Mouse (Mus musculus) midbrain, embryonic 10.5 days (tissue): ENCODE data around the gene Alg10b. TPM values are rescaled to one million over a fixed set of nuclear protein-coding genes. Genes with fewer than 3 reads are reported as not detected.
"Not testable (repeated sequence)": the region's sequence is repeated elsewhere in the genome, so short reads cannot be mapped to it uniquely, and the experiment has no call there.

Experiments
- DNase-seq: peaks from one replicate; pipeline ENCODE4 v3.0.0-alpha.2; 2017; ENCODE audit warnings: low spot score
- H3K27ac ChIP-seq: fragments of 300-500 bp; sonication (generic); replicated peaks from 2 replicates; pipeline ENCODE4 v1.5.1; 2016; ENCODE audit warnings: mild to moderate bottlenecking
- H3K27me3 ChIP-seq: fragments of 300-500 bp; sonication (generic); 2 replicates; pipeline ENCODE4 v1.6.1; 2016; ENCODE audit warnings: low read depth, mild to moderate bottlenecking; ENCODE audit not compliant: poor library complexity, severe bottlenecking
- H3K36me3 ChIP-seq: fragments of 300-500 bp; sonication (generic); 2 replicates; pipeline ENCODE4 v1.6.1; 2016; ENCODE audit warnings: mild to moderate bottlenecking, moderate library complexity
- H3K4me1 ChIP-seq: fragments of 300-500 bp; sonication (generic); 2 replicates; pipeline ENCODE4 v1.6.1; 2016
- H3K4me3 ChIP-seq: fragments of 300-500 bp; sonication (generic); 2 replicates; pipeline ENCODE4 v1.5.1; 2016; ENCODE audit warnings: mild to moderate bottlenecking, moderate library complexity
- H3K9me3 ChIP-seq: fragments of 300-500 bp; sonication (generic); replicated peaks from 2 replicates; pipeline ENCODE4 v1.6.1; 2016; ENCODE audit warnings: mild to moderate bottlenecking
- WGBS: fragments of 180-500 bp; shearing (Covaris S2); methylation state at CpG from one replicate; pipeline ENCODE4 v1.1.7; 2016; 5-methylcytosine and 5-hydroxymethylcytosine counted together
- polyA plus RNA-seq: library from polyadenylated mRNA; unstranded; fragments of >200 nt; fragmentation: Nextera tagmentation; extraction: Ambion mirVana; gene quantifications from 2 replicates; pipeline ENCODE4 v1.2.1, GENCODE M21; 2016

Gene Alg10b
- 35.8 and 38.5 TPM in 2 replicates for polyA plus RNA-seq

DNA sequence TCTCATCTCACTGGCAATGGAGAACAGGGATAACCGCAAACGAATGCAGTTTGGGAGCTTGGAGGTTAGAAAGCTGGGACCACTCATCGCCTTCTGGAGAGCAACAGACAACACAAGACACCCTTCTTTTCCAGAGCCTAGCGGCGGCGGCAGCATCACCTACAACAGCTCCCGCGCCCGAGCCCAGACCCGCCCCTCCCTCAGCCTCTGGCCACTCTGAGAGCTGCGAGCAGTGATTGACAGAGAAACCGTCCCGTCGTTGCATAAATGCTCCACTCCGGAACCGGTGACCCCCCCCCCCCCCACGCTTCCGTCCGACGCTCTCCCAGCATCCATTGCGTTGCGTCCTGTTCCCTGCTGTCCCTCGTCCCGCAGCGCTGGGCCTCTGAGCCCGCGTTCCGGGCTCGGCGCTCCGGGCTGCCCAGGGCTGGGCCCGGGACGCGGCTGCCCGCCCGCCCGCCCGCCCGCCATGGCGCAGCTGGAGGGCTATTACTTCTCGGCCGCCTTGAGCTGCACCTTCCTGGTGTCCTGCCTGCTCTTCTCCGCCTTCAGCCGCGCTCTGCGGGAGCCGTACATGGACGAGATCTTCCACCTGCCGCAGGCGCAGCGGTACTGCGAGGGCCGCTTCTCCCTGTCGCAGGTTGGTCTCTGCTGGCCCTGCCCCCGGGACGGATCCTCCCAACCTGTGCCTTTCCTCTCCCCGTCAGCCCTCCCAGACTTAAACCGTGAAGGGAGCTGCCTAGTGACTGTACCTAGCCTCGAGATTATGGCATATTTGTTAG is at the start of gene Alg10b:
Gene Alg10b, plus strand, starts transcription at position 343 of the 782 bp plus-strand sequence.
- Histone ChIP-seq H3K9me3 (no peaks in the 10 kb centered on the region), H3K4me1 (peaks cover 22% of the 10 kb centered on the region), H3K4me3 (peak within 1 kb of the TSS; percentile 88), H3K27ac (peak within 1 kb of the TSS; percentile 93), H3K36me3 (peaks cover 35% of the 10 kb centered on the region), H3K27me3 (no peaks in the 10 kb centered on the region)
- peak; percentile 95 for DNase-seq
- under 1% methylated on average over 59 of the region's 59 CpGs for WGBS

DNA sequence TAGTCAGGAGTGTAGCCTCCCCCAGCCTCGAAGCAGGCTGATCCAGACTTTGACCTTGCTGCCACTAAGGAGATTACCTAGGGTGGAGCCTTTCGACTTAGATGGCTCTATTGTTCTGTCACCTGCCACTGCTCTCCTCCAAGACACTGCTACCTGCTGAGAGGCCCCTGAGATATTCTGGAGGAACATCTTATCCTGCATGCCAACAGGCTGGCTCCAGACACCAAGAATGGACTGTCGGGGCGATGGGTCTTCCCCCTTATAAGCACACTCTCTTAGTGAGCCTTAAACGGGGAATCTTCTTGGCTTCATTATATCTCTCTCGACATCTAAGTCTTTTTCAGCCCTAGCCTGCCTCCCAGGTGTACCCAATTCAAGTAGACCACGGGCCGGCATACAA is 41.0 kb upstream of the Alg10b start:
- not testable (repeated sequence) for H3K9me3 ChIP-seq, H3K27me3 ChIP-seq, H3K27ac ChIP-seq, H3K36me3 ChIP-seq, H3K4me3 ChIP-seq, H3K4me1 ChIP-seq, DNase-seq
- WGBS, result 69% methylated on average over 8 of the region's 8 CpGs

DNA sequence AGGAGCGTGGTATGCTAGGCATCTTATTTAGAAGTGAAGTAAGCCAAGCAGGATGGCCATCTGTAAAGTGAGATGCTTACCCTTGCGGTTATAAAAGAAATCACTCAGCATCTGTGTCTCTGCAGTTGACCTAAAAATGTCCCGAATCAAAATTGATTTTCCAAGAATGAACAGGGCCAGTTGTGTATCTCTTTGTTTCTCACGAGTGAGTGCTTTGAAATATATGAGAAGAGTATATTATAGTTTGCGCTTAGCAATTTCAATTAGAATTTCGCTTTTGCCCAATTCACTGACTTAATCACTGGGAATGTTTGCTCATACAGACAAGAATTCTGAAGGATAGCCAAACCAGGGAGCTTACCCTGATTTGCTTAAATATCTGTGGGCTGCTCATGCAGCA is 40.6 kb upstream of the Alg10b start:
- no peaks in the 10 kb centered on the region for H3K4me1 ChIP-seq
- DNase-seq, result no peak
- no peaks in the 10 kb centered on the region for H3K9me3 ChIP-seq
- H3K36me3 ChIP-seq, result no peaks in the 10 kb centered on the region
- H3K27ac ChIP-seq, result no peak overlapping the region
- 93% methylated on average over 6 of the region's 6 CpGs for WGBS
- no peaks in the 10 kb centered on the region for H3K27me3 ChIP-seq
- H3K4me3 ChIP-seq, result no peak overlapping the region

DNA sequence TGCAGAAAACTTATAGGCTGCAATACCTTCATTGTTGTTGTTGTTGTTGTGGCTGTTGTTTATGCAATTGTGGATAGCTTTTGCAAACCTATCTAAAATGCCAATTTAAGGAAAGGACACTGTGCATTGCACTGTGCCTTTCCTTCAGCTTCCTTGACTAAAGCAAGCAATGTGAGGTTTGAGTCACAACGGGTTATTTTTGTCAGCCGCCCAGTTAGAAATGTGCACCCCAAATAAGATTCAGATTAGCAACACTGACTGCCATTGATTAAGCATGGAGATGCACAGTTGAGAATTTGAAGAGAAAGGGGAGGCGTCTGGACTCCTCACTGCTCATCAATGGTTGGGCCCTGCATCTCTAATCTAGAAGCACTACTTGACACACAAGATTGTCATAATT is 39.4 kb upstream of the Alg10b start:
- Histone ChIP-seq H3K36me3 (no peaks in the 10 kb centered on the region), H3K4me3 (no peak overlapping the region), H3K4me1 (no peaks in the 10 kb centered on the region), H3K9me3 (no peaks in the 10 kb centered on the region), H3K27ac (no peak overlapping the region), H3K27me3 (no peaks in the 10 kb centered on the region)
- 95% methylated on average over 3 of the region's 3 CpGs for WGBS
- no peak for DNase-seq

DNA sequence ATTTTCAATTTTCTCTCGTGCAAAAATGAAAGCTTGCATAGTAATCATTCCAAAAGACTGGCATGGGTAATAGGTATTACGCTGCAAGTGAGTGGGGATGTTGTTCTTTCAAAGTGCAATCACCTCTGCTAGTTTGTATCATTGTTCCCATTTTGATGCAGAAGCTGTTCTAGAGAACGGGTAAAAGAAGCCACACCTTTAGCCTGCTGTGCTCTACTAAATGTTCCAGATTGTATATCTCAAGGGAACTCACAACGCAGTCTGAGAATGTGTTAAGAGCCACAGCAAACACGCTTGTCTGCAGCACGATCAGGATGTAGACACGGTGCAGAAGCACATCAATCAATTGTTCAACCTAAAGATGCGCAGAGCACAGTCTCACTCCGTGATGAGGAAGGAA is 34.6 kb upstream of the Alg10b start:
- no peak overlapping the region for H3K27ac ChIP-seq
- no peak overlapping the region for H3K4me3 ChIP-seq
- H3K9me3 ChIP-seq, result no peaks in the 10 kb centered on the region
- no peaks in the 10 kb centered on the region for H3K4me1 ChIP-seq
- no peak for DNase-seq
- no peaks in the 10 kb centered on the region for H3K27me3 ChIP-seq
- 90% methylated on average over 9 of the region's 9 CpGs for WGBS
- no peaks in the 10 kb centered on the region for H3K36me3 ChIP-seq

DNA sequence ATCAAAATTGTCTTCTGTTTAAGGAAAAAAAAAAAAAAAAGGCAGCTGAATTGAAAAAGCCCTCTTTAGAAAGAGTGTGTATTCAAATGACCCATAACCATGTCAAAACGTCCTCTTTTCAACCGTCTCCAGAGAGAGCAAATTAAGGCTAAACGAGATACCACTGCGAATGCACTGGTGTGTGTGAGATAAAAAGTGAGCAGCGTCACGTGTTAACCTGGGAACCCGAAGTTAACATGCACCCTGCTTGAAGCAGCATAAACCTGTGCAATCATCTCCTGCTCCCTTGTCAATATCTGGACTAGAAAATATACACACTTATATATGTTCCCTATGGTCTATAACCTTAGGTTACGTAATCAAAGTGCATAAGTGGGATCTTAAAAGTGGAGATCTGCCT is 10.2 kb upstream of the Alg10b start:
- Histone ChIP-seq H3K27me3 (no peaks in the 10 kb centered on the region), H3K36me3 (no peaks in the 10 kb centered on the region), H3K4me1 (no peaks in the 10 kb centered on the region), H3K9me3 (no peaks in the 10 kb centered on the region), H3K27ac (no peak overlapping the region), H3K4me3 (no peak overlapping the region)
- DNase-seq, result peak; percentile 0
- 88% methylated on average over 8 of the region's 8 CpGs for WGBS

DNA sequence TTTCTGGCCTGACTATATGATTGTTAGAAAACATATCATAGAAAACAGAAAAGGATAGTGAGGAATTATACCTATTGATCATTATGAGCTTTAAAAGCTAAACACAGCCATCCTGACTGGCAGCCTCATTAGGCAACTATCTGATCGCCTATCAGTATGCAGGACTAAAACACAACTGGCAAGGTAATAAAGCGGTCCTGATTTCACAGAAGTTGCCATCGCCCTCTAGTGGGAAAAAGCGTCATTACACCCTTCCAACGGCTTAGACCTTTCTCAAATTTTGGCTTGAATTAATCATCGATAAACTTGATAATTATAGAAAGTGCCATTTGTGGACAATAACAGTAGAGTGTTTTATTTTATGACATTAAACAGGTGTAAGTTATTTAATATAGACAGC is 9.2 kb upstream of the Alg10b start:
- DNase-seq, result peak; percentile 45
- Histone ChIP-seq H3K36me3 (no peaks in the 10 kb centered on the region), H3K9me3 (no peaks in the 10 kb centered on the region), H3K27ac (no peak overlapping the region), H3K4me1 (no peaks in the 10 kb centered on the region), H3K27me3 (no peaks in the 10 kb centered on the region), H3K4me3 (no peak overlapping the region)
- WGBS, result 22% methylated on average over 6 of the region's 6 CpGs

DNA sequence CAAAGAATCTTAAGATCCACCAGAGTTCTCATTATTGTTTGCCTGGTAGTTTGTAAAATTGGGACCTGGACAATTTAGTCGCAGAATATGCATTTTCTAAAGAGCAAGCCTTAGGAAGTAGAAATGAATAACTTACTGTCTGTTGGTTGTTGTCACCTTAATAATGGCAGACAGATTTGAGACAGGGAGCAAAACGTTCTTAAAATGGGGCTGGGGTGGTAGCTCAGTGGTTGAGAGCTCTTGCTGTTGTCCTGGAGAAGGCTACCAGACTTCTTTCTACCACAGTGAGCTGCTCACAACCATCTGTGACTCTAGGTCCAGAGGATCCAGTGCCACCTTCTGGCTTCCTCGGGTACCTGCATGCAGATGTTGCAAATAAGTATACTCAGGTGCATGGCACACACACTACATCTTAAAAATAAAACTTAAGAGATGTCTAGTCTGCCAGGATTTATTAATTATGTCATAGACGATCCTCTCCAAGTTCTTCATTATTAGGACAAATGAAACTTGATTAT is 1.0 kb downstream of the Alg10b start:
- peaks cover 22% of the 10 kb centered on the region for H3K4me1 ChIP-seq
- no peaks in the 10 kb centered on the region for H3K9me3 ChIP-seq
- H3K36me3 ChIP-seq, result peaks cover 44% of the 10 kb centered on the region
- no peaks in the 10 kb centered on the region for H3K27me3 ChIP-seq
- peak overlapping the region; percentile 93 for H3K27ac ChIP-seq
- peak overlapping the region; percentile 88 for H3K4me3 ChIP-seq
- DNase-seq, result peak; percentile 38
- 67% methylated on average over 4 of the region's 4 CpGs for WGBS

DNA sequence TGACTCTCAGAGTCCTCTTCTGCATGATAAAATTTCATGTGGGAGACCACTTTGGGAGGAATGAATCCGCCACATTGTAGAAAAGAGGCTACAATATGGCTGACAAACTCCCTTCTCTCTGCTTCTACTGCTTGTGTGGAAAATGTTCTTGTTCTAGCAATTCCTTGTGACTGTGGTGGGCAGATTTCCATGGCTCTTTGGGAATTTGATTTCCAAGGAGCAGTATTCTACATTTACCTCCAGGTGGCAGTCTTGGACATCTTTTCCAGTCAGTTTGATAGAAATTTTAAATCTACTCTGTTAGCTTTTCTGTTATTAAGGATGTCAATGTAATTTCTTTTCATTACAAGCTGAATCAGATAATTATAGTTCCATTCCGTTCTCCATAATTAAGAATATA is 13.5 kb downstream of the Alg10b start:
- Histone ChIP-seq H3K36me3 (peaks cover 19% of the 10 kb centered on the region), H3K4me1 (no peaks in the 10 kb centered on the region), H3K27me3 (no peaks in the 10 kb centered on the region), H3K4me3 (no peak overlapping the region), H3K9me3 (no peaks in the 10 kb centered on the region), H3K27ac (no peak overlapping the region)
- WGBS, result 45% methylated on average over 2 of the region's 2 CpGs
- no peak for DNase-seq

DNA sequence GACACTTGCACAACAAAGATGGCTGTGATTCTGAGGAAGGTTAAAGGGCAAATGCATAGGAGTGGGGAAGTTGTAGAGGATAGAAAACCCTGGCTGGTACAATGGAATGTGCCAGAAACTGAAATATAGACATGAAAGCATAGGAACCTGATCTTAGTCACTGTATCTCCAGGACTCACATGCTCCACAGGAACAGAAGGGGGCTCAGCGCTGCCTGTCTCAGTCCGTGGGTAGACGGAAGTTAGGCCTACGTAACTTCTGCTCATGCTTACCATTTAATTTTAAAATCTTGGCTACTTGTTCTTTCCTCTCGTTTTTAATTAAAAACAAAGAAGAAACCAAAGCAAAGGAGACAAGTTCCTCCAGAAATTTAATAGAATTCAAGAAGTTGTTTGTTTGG is 20.0 kb downstream of the Alg10b start:
- no peaks in the 10 kb centered on the region for H3K36me3 ChIP-seq
- no peaks in the 10 kb centered on the region for H3K4me1 ChIP-seq
- 87% methylated on average over 5 of the region's 5 CpGs for WGBS
- no peaks in the 10 kb centered on the region for H3K27me3 ChIP-seq
- no peak overlapping the region for H3K27ac ChIP-seq
- H3K4me3 ChIP-seq, result no peak overlapping the region
- DNase-seq, result no peak
- H3K9me3 ChIP-seq, result no peaks in the 10 kb centered on the region

DNA sequence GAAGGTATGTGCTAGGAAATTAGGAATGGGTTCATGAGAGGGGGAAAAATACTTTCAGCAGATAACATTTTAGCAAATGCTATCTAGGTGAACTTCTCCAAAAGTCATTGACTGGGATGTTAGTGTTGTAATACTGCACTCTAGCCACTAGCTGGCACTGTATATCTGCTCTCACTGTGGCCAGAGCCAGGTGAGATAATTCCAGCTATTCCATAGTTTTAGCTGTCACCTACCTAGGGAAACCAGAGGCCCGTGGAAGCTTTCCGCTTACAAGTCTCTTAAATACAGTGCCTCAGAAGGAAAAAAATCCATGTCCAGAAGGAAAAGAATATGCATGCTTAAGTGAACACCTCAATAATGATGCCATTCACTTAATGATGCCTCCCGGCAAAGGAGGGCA is 25.6 kb downstream of the Alg10b start:
- H3K4me1 ChIP-seq, result no peaks in the 10 kb centered on the region
- 53% methylated on average over 3 of the region's 3 CpGs for WGBS
- H3K27ac ChIP-seq, result no peak overlapping the region
- H3K27me3 ChIP-seq, result no peaks in the 10 kb centered on the region
- H3K9me3 ChIP-seq, result no peaks in the 10 kb centered on the region
- no peaks in the 10 kb centered on the region for H3K36me3 ChIP-seq
- no peak for DNase-seq
- no peak overlapping the region for H3K4me3 ChIP-seq

DNA sequence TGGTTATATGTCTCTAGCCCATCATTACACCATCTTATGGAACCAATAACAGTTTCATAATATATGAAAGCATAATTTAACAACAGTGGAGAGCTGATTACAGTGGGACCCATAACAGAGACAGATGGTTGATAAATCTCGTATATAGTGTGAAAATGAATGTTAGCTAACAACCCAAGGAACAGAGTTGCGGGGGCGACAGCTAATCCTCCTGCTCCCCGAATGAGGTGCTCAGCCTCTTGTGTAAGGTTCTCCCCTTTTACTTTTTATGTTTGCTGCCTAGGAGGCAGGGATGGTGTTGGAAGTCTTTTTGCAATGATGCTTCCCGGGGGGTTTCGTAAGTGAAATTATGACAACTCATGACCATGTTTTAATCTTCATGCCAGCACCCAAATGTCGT is 58.8 kb downstream of the Alg10b start:
- Histone ChIP-seq H3K4me1 (peaks cover 4% of the 10 kb centered on the region), H3K4me3 (no peak overlapping the region), H3K27ac (no peak overlapping the region), H3K27me3 (no peaks in the 10 kb centered on the region), H3K9me3 (no peaks in the 10 kb centered on the region), H3K36me3 (no peaks in the 10 kb centered on the region)
- no peak for DNase-seq
- WGBS, result 92% methylated on average over 7 of the region's 7 CpGs
